Mouse (Mus musculus) testis, adult 2 months (tissue): Measurements from ENCODE around the gene Kcnd3.

Source experiments
- CTCF ChIP-seq: fragments of 200-500 bp; IDR thresholded peaks from 2 replicates; pipeline ENCODE4 v1.5.1; 2012; ENCODE audit warnings: low read depth, mild to moderate bottlenecking, inconsistent platforms, low read length, moderate library complexity; ENCODE audit not compliant: control insufficient read depth, insufficient read depth, insufficient replicate concordance
- POLR2A ChIP-seq: fragments of 200-500 bp; IDR thresholded peaks from 2 replicates; pipeline ENCODE4 v1.6.1; 2012; ENCODE audit warnings: low read depth, mild to moderate bottlenecking, inconsistent platforms, low read length, moderate library complexity; ENCODE audit not compliant: control insufficient read depth

- TF ChIP-seq CTCF, result no peak
- no peak for TF ChIP-seq POLR2A
These were observed 246.2 kb downstream of the Kcnd3 start for GRCm38 (mm10) chr3:105698311-105698710.
